Mouse (Mus musculus) layer of hippocampus, postnatal 14 days (tissue): ENCODE data around the gene Rab14. TPM values are rescaled to one million over a fixed set of nuclear protein-coding genes. Genes with fewer than 3 reads are reported as not detected.

Experiments used
- DNase-seq, 2 experiments: peaks; one replicate each; pipeline ENCODE4 v3.0.0; 2021 to 2022; ENCODE audit warnings: low spot score in 2 of 2, mixed read lengths in 1 of 2
- total RNA-seq, 2 experiments: library from RNA; stranded (reverse); gene quantifications; 2 replicates each; pipeline ENCODE4 v1.2.3; 2021

The Rab14 gene
- total RNA-seq, 2 experiments from 2014 or later, result 229 to 234 TPM

DNA sequence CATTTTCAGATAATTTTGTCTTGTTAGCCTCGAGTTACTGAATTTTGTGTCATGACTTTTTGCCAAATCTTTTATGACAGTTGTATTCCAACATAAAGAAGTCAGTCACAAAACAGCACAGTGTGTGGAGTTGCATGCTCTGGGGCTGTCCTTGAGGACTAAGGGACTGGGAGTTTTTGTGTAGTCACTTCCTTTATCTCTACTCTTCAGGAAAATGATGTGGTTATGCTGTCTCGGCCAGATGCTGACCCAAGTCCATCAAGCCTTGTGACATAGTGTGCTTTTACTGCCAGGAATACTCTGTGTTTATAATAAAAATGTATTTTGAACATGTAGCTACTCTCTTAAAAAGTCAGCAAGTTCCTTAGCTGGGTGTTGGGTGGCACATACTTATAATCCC, 43.9 kb downstream of the Rab14 start:
- no peak for DNase-seq

DNA sequence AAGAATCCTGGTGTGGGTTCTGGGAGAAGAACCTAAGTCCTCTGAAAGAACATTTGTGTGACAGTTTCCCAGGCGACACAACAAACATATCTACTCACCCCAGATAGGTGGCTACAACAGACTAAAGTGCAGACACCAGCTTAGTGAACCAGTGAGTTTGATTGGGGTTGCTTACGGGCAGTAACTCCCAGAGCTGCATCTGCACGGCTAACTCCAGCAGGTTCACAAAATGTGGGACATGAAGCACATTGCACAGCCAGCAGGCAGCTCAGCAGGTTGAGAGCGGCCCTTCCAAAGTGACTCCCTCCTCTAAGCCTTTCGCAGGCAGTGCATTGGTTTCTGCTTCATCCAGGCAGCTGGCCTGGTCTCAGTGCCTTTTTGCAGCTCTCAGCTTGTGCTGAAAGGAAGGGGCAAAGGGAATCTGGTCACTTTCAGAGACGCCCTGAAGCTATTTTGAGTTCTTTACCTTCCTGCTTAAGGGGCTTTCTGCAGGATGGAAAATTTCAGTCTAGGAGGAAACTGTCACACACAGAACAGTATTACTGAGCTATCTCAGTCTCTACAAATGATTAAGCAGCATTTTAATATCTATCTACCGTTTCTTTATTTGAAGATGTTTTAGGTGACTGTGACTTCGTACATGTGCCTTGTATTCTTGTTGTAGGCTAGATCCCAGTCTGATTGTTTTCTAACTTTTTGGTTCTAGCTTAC, 46.9 kb downstream of the Rab14 start:
- DNase-seq, result no peak

DNA sequence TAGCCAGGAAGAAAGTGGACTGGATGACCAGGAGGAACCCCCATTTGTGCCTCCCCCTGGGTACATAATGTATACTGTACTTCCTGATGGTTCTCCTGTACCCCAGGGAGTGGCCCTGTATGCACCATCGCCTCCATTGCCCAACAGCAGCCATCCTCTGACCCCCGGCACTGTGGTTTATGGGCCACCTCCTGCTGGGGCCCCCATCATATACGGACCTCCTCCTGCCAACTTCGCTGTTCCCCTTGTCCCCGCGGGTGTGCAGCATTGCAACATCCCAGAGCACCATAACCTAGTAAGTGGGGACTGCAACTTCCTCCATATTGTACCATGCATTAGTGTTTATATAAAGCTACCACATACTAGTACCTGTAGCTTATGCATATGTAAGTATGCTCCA, 47.7 kb downstream of the Rab14 start:
- no peak for DNase-seq

DNA sequence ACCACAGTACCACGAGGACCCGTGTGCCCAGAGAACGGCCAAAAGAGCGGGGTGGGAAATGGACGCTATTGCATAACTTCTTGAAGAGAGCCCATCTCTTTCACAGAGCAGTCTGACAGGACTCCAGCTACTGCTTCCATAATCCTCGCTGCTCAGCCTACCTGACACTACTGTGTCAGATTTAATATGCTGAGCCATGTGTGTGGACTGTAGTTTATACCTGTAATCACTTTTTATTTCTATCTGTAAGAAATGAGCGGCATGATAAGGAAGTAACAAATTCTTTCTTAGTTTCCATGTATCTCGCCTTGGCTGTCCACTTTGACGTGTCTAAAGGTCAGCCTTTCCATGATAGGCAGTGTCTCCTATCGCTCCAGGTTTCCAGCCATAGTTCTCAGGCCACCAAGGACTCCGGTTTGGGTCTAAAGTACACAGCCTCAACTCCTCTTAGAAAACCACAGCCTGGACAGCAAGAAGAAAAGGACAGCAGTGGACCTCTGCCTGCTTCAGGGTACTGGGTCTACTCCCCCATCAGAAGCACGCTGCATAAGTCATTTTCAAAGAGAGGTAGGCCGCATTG, 49.5 kb downstream of the Rab14 start:
- DNase-seq, result no peak

DNA sequence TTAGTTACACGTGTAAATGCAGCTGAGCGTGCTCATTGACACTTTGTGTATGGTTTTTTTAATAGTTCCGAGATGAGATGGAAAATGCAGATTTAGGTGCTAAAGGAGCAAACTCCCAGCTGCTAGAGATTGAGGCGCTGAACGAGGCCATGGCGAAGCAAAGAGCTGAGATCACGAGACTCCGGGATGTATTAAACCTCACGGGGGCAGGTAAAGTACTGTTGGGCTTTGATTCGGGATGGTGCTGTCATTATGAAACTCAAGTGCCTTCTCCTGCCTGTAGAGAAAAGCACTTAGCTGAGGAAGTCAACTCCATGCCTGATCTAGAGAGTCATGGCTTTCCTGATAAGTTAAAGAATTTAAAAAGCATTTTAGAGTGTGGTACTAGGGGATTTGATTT, 52.1 kb downstream of the Rab14 start:
- DNase-seq, result no peak

DNA sequence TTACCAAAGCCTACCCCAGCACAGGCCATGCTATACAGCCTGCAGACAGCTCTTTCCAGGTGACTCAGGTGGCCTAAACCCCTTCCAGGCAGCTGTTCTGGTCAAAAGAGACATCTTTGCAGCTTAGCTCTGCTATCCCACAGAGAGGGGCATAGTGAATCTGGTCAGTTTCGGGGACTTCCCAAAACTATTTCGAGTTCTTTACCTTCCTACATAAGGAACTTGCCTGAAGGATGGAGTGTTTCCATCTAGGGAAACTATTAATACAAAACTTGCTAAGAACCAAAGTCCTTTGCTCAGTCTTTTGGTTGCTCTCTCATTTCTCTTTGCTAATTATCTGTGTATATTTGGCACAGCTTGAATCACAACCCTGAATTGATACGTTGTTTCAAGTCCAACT, 59.2 kb downstream of the Rab14 start:
- DNase-seq, result no peak

DNA sequence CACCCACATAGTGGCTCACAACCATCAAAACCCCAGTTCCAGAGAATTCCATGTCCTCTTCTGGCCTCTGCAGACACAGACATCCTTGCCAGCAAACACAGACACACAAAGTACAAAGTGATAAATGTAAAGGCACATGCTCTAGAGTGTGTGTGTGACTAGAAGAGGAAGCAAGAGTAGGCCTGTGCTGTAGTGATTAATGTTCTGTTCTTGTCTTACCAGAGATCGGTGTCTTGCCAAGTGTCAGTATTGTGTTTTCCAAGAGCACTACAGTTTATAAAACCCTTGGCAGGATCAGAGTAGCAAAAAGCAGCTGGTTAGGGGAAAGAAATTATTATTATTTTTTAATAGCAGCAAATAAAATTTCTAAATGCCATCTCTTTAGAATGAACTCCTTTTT, 62.3 kb downstream of the Rab14 start:
- DNase-seq, result no peak

DNA sequence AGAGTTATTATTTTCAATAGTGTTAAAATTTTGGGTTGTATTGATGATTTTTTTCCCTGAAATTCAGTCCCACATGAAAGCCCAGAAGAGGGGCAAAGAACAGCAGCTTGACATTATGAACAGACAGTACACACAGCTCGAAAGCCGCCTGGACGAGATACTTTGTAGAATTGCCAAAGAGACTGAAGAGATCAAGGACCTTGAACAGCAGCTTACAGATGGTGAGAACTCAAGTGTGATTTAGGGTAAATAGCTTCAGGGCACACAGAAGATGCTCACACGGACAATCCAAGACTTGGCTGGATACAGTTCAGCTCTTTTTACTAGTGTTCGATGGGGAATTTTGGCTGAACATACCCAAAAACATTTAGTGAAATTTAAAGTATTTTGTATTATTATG, 67.0 kb downstream of the Rab14 start:
- no peak for DNase-seq

DNA sequence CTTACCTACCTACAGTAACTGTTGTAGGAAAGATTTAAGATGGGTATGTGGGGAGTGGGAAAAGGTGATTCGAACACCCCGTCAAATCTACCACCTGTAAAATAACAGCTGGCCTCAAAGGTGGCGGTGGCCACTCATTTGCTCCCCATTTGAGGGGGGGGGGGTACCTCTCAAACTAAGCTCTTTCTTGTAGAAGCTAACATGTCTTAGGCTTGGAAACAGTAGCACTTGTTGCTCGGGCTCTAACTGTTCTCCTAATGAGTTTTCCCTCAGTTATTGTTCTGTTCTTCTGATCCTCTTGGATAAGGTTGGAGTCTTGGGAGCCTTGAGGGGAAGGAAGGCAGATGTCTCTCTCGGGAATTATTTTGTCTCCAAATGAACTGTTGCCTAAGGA, 68.3 kb downstream of the Rab14 start:
- DNase-seq, result no peak

DNA sequence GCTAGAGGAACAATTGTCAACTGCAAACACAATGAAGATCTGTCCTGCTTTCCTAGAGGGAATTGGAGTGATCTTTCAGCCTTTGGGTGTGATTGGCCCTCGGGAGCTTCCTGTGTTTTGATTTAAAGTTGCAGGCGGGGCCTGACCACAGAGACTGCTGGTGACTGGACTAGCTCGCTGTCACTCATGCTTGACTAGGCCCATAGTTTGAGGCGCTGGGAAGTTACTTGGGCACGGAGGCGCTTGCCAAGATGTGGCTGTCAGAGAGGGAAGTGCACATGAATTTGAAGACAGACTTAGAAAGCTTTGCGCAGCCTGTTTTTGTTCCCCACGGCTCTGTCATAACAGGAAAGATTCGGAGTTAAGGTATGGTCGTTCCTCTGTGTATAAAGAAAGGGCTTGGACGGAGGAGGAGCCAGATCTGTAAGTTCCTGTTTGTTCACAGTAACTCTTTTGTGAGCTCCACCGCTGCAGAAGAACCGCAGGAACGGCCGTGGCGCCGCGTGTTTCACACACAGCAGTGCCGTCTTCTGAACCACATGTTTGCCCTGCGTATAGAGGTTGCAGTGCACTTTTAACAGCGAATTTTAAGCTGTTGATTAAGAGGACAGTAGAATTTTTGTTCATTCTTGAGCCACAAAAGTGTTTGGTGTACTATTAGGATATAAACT, 68.8 kb downstream of the Rab14 start:
- peak; percentile 95 to 96 for DNase-seq

DNA sequence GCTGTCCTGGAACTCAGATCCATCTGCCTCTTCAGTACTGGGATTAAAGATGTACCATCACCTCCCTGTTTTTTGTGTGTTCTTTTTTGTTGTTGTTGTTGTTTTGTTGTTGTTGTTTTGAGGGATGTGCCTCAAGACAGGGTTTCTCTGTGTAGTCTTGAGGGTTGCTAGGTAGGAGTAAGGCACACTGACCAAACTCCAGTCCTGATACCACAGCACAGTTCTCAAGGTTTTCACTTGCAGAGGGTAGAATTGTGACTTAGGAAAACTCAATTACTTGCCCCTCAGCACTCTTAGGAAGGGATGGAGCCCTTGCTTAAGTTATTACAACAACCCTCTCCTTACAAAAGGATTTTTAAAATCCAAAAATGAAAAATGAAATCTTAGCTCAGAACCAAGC, 69.4 kb downstream of the Rab14 start:
- no peak for DNase-seq

Other genes starting within 250 kb of the Rab14 start
- gene Traf1, start 239.3 kb downstream of the Rab14 start, total RNA-seq, result 1 to 10 TPM; 1.1 to 3.0 TPM
- gene Hc, start 139.7 kb downstream of the Rab14 start, total RNA-seq, result under 1 TPM; 0.18 to 0.67 TPM
- gene AI182371, start 99.6 kb downstream of the Rab14 start, total RNA-seq, result under 1 TPM; 0.21 to 0.52 TPM
- 10 to 100 TPM; 10.5 to 12.4 TPM for gene Cntrl, start 91.6 kb downstream of the Rab14 start, total RNA-seq
- 10 to 100 TPM; 85.8 to 94.7 TPM for gene Gsn, start 55.3 kb upstream of the Rab14 start, total RNA-seq
- gene Stom, start 135.9 kb upstream of the Rab14 start, total RNA-seq, result 1 to 10 TPM; 8.0 to 8.2 TPM
- not detected for gene 4930568D16Rik, start 166.6 kb upstream of the Rab14 start, total RNA-seq
- gene 4930402F06Rik, start 196.1 kb upstream of the Rab14 start, total RNA-seq, result not detected